Mouse (Mus musculus): ENCODE measurements at regions not wholly inside any gene's neighbourhood (a gene's known extent, or its start where the extent isn't known, plus 50 kb on each side); places are given as distances from the start of the nearest gene placed in this dataset.

- Histone ChIP-seq H3K4me1 (replicated peaks; ENCODE audit: control insufficient read depth, insufficient read depth, low read length) (peaks cover 15% of the 10 kb centered on the region), H3K9ac (ENCODE audit: low read length) (no peak overlapping the region), H3K27ac (ENCODE audit: low read length) (peak overlapping the region; percentile 67; the same call in 1 of the 2 replicates), H3K4me2 (ENCODE audit: low read depth, low read length) (no peak overlapping the region; the same call in 1 of the 2 replicates), H3K27me3 (ENCODE audit: control insufficient read depth, insufficient read depth, low read depth, low read length) (no peaks in the 10 kb centered on the region), H3K36me3 (ENCODE audit: control insufficient read depth, insufficient read depth, low read length) (no peaks in the 10 kb centered on the region), H3K9me3 (ENCODE audit: control insufficient read depth, low read length) (no peaks in the 10 kb centered on the region), H3K4me3 (ENCODE audit: low read length) (no peak overlapping the region)
- ATAC-seq (ENCODE audit: low read depth): no peak
- WGBS: 14% methylated on average over 4 of the region's 4 CpGs
Measured at GRCm38 (mm10) chr1:137654171-137654570, 521.3 kb downstream of the Ptprc start.

- Histone ChIP-seq H3K4me2 (ENCODE audit: low read depth, low read length) (no peak overlapping the region), H3K27me3 (ENCODE audit: control insufficient read depth, insufficient read depth, low read depth, low read length) (no peaks in the 10 kb centered on the region), H3K4me1 (replicated peaks; ENCODE audit: control insufficient read depth, insufficient read depth, low read length) (peaks cover 15% of the 10 kb centered on the region), H3K9me3 (ENCODE audit: control insufficient read depth, low read length) (no peaks in the 10 kb centered on the region), H3K4me3 (ENCODE audit: low read length) (no peak overlapping the region), H3K27ac (ENCODE audit: low read length) (peak overlapping the region; percentile 44), H3K36me3 (ENCODE audit: control insufficient read depth, insufficient read depth, low read length) (no peaks in the 10 kb centered on the region), H3K9ac (ENCODE audit: low read length) (no peak overlapping the region)
- ATAC-seq (ENCODE audit: low read depth): peak; percentile 56; the same call in 1 of the 2 replicates
- 71% methylated on average over 5 of the region's 5 CpGs for WGBS
Measured at GRCm38 (mm10) chr1:137653495-137653894, 522.0 kb downstream of the Ptprc start.

GRCm38 (mm10) chr1:137650629-137651028, 524.9 kb downstream of the Ptprc start:
- 47% methylated on average over 3 of the region's 3 CpGs for WGBS
- Histone ChIP-seq H3K9me3 (ENCODE audit: control insufficient read depth, low read length) (no peaks in the 10 kb centered on the region), H3K9ac (ENCODE audit: low read length) (no peak overlapping the region), H3K27me3 (ENCODE audit: control insufficient read depth, insufficient read depth, low read depth, low read length) (no peaks in the 10 kb centered on the region), H3K27ac (ENCODE audit: low read length) (peak overlapping the region; percentile 17; the same call in 1 of the 2 replicates), H3K4me3 (ENCODE audit: low read length) (no peak overlapping the region), H3K36me3 (ENCODE audit: control insufficient read depth, insufficient read depth, low read length) (no peaks in the 10 kb centered on the region), H3K4me2 (ENCODE audit: low read depth, low read length) (no peak overlapping the region), H3K4me1 (replicated peaks; ENCODE audit: control insufficient read depth, insufficient read depth, low read length) (peaks cover 13% of the 10 kb centered on the region)
- ATAC-seq (ENCODE audit: low read depth): no peak

GRCm38 (mm10) chr1:137650082-137650481, 525.4 kb downstream of the Ptprc start:
- Histone ChIP-seq H3K4me2 (ENCODE audit: low read depth, low read length) (no peak overlapping the region), H3K9ac (ENCODE audit: low read length) (no peak overlapping the region), H3K4me1 (replicated peaks; ENCODE audit: control insufficient read depth, insufficient read depth, low read length) (peaks cover 13% of the 10 kb centered on the region), H3K27me3 (ENCODE audit: control insufficient read depth, insufficient read depth, low read depth, low read length) (no peaks in the 10 kb centered on the region), H3K27ac (ENCODE audit: low read length) (peak overlapping the region; percentile 23; the same call in 1 of the 2 replicates), H3K36me3 (ENCODE audit: control insufficient read depth, insufficient read depth, low read length) (no peaks in the 10 kb centered on the region), H3K9me3 (ENCODE audit: control insufficient read depth, low read length) (no peaks in the 10 kb centered on the region), H3K4me3 (ENCODE audit: low read length) (no peak overlapping the region)
- WGBS: 8% methylated on average over 2 of the region's 2 CpGs
- peak; percentile 74 for ATAC-seq (ENCODE audit: low read depth)

- 90% methylated on average over 1 of the region's 1 CpGs for WGBS
- no peak overlapping the region for H3K27ac ChIP-seq (ENCODE audit: low read length)
- no peaks in the 10 kb centered on the region for H3K27me3 ChIP-seq (ENCODE audit: control insufficient read depth, insufficient read depth, low read depth, low read length)
- no peak for ATAC-seq (ENCODE audit: low read depth)
- no peak overlapping the region for H3K9ac ChIP-seq (ENCODE audit: low read length)
- H3K4me3 ChIP-seq (ENCODE audit: low read length): no peak overlapping the region
- peaks cover 8% of the 10 kb centered on the region for H3K4me1 ChIP-seq (replicated peaks; ENCODE audit: control insufficient read depth, insufficient read depth, low read length)
- no peaks in the 10 kb centered on the region for H3K36me3 ChIP-seq (ENCODE audit: control insufficient read depth, insufficient read depth, low read length)
- no peak overlapping the region for H3K4me2 ChIP-seq (ENCODE audit: low read depth, low read length)
- H3K9me3 ChIP-seq (ENCODE audit: control insufficient read depth, low read length): no peaks in the 10 kb centered on the region
Measured at GRCm38 (mm10) chr1:137648832-137649231, 526.7 kb downstream of the Ptprc start.

GRCm38 (mm10) chr1:137644601-137645040, 530.9 kb downstream of the Ptprc start:
- H3K9me3 ChIP-seq (ENCODE audit: control insufficient read depth, low read length): no peaks in the 10 kb centered on the region
- ATAC-seq (ENCODE audit: low read depth): peak; percentile 88
- no peak overlapping the region for H3K4me2 ChIP-seq (ENCODE audit: low read depth, low read length)
- no peaks in the 10 kb centered on the region for H3K27me3 ChIP-seq (ENCODE audit: control insufficient read depth, insufficient read depth, low read depth, low read length)
- H3K9ac ChIP-seq (ENCODE audit: low read length): no peak overlapping the region
- H3K27ac ChIP-seq (ENCODE audit: low read length): 0 out of 2 replicates have a peak overlapping the region, but pooled peaks have one; percentile 0
- 44% methylated on average over 6 of the region's 6 CpGs for WGBS
- H3K36me3 ChIP-seq (ENCODE audit: control insufficient read depth, insufficient read depth, low read length): no peaks in the 10 kb centered on the region
- no peak overlapping the region for H3K4me3 ChIP-seq (ENCODE audit: low read length)
- H3K4me1 ChIP-seq (replicated peaks; ENCODE audit: control insufficient read depth, insufficient read depth, low read length): no peaks in the 10 kb centered on the region; the same call in 1 of the 2 replicates

GRCm38 (mm10) chr1:137643508-137643907, 532.0 kb downstream of the Ptprc start:
- Histone ChIP-seq H3K9ac (ENCODE audit: low read length) (no peak overlapping the region), H3K4me2 (ENCODE audit: low read depth, low read length) (no peak overlapping the region), H3K27ac (ENCODE audit: low read length) (no peak overlapping the region), H3K4me3 (ENCODE audit: low read length) (no peak overlapping the region), H3K4me1 (replicated peaks; ENCODE audit: control insufficient read depth, insufficient read depth, low read length) (no peaks in the 10 kb centered on the region; the same call in 1 of the 2 replicates), H3K27me3 (ENCODE audit: control insufficient read depth, insufficient read depth, low read depth, low read length) (no peaks in the 10 kb centered on the region), H3K9me3 (ENCODE audit: control insufficient read depth, low read length) (no peaks in the 10 kb centered on the region), H3K36me3 (ENCODE audit: control insufficient read depth, insufficient read depth, low read length) (no peaks in the 10 kb centered on the region)
- 73% methylated on average over 1 of the region's 1 CpGs for WGBS
- ATAC-seq (ENCODE audit: low read depth): no peak

- 35% methylated on average over 7 of the region's 7 CpGs for WGBS
- H3K4me3 ChIP-seq (ENCODE audit: low read length): no peak overlapping the region
- no peak overlapping the region for H3K9ac ChIP-seq (ENCODE audit: low read length)
- no peaks in the 10 kb centered on the region for H3K27me3 ChIP-seq (ENCODE audit: control insufficient read depth, insufficient read depth, low read depth, low read length)
- ATAC-seq (ENCODE audit: low read depth): no peak
- H3K27ac ChIP-seq (ENCODE audit: low read length): no peak overlapping the region
- H3K36me3 ChIP-seq (ENCODE audit: control insufficient read depth, insufficient read depth, low read length): no peaks in the 10 kb centered on the region
- no peaks in the 10 kb centered on the region; the same call in 1 of the 2 replicates for H3K4me1 ChIP-seq (replicated peaks; ENCODE audit: control insufficient read depth, insufficient read depth, low read length)
- H3K9me3 ChIP-seq (ENCODE audit: control insufficient read depth, low read length): no peaks in the 10 kb centered on the region
- H3K4me2 ChIP-seq (ENCODE audit: low read depth, low read length): no peak overlapping the region
Measured at GRCm38 (mm10) chr1:137640848-137641247, 534.7 kb downstream of the Ptprc start.

- no peak for ATAC-seq (ENCODE audit: low read depth)
- H3K4me1 ChIP-seq (replicated peaks; ENCODE audit: control insufficient read depth, insufficient read depth, low read length): no peaks in the 10 kb centered on the region
- no peak overlapping the region for H3K27ac ChIP-seq (ENCODE audit: low read length)
- H3K9me3 ChIP-seq (ENCODE audit: control insufficient read depth, low read length): no peaks in the 10 kb centered on the region
- no peaks in the 10 kb centered on the region for H3K27me3 ChIP-seq (ENCODE audit: control insufficient read depth, insufficient read depth, low read depth, low read length)
- no peak overlapping the region for H3K9ac ChIP-seq (ENCODE audit: low read length)
- H3K36me3 ChIP-seq (ENCODE audit: control insufficient read depth, insufficient read depth, low read length): no peaks in the 10 kb centered on the region
- no peak overlapping the region for H3K4me3 ChIP-seq (ENCODE audit: low read length)
- no peak overlapping the region for H3K4me2 ChIP-seq (ENCODE audit: low read depth, low read length)
- WGBS: 52% methylated on average over 3 of the region's 3 CpGs
Measured at GRCm38 (mm10) chr1:137636947-137637346, 538.6 kb downstream of the Ptprc start.
